ENCODE assay signal across 14 mouse cellular contexts in genomic region chr14:15322441-15323123, GRCm38 (mm10).
"Had no signal": no experiment of that assay in that cellular context is flagged by ENCODE, and none has a peak within 500 bp of the region (broad histone marks: within the 10 kb centered on the region; RNA-seq: fewer than 3 reads in every experiment).

No protein-coding gene starts in this region.

- H3K27ac ChIP-seq: limb, embryonic 12.5 days; liver, embryonic 12.5 days; macrophage; midbrain, embryonic 12.5 days; stomach, postnatal 0 days had no signal

- DNase-seq: kidney, adult 8-10 months; kidney, postnatal 25 days; layer of hippocampus, postnatal 36 days; lung, embryonic 14.5 days; lung, postnatal 10 days; right cerebral cortex, adult 18-20 months; right cerebral cortex, postnatal 25 days; thymus, postnatal 14 days had no signal

- H3K4me3 ChIP-seq: limb, embryonic 12.5 days; liver, embryonic 12.5 days; megakaryocyte, embryonic 14.5 days; midbrain, embryonic 12.5 days had no signal

- H3K4me1 ChIP-seq: megakaryocyte, embryonic 14.5 days; midbrain, embryonic 12.5 days had no signal
